Mouse (Mus musculus): ENCODE results near the gene Rag1. TPM values are rescaled to one million over a fixed set of nuclear protein-coding genes. Genes with fewer than 3 reads are reported as not detected.
A peak's percentile ranks its signal among the peaks of the same experiment; 100 is the strongest.

The Rag1 gene
- total and polyA plus RNA-seq, 3 experiments: not detected

GRCm38 (mm10) chr2:101650446-101650845 is 1.1 kb upstream of the Rag1 start:
- H3K4me2 ChIP-seq (ENCODE audit: insufficient read depth, low read depth, poor library complexity, severe bottlenecking): no peak overlapping the region
- H3K79me2 ChIP-seq (replicated peaks; ENCODE audit: control insufficient read depth, extremely low read depth, insufficient read depth, poor library complexity, severe bottlenecking): no peaks in the 10 kb centered on the region
- no peak overlapping the region for H3K9ac ChIP-seq (ENCODE audit: insufficient read depth, low read depth)
- in situ Hi-C loops (cut with MboI; ENCODE audit: low pct_ligation_motif_present, low pct_unique_long_range_greater_than_20kb, low sequenced_read_pairs) (no loop called here), dilution Hi-C loops (cut with MboI; ENCODE audit: extremely low pct_ligation_motif_present, extremely low pct_unique_long_range_greater_than_20kb, low sequenced_read_pairs) (no loop called here)
- H3K4me3 ChIP-seq (replicated peaks in 1 of 3; ENCODE audit: low read depth in 2 of 3, low read length in 2 of 3, poor library complexity in 1 of 3): no peak overlapping the region
- no peaks in the 10 kb centered on the region for H3K4me1 ChIP-seq (ENCODE audit: control insufficient read depth in 1 of 2, insufficient read depth in 2 of 2)
- TF ChIP-seq JUN (IDR thresholded peaks at IDR 0.05; ENCODE audit: insufficient read depth, low read depth, low read length) (no peak), GABPA (IDR thresholded peaks at IDR 0.05; ENCODE audit: insufficient replicate concordance, low read depth, low read length) (no peak), IRF4 (IDR thresholded peaks at IDR 0.05; ENCODE audit: low read depth, low read length) (no peak), MAZ (IDR thresholded peaks at IDR 0.05; ENCODE audit: low read depth, low read length) (no peak), HCFC1 (IDR thresholded peaks at IDR 0.05; ENCODE audit: low read depth, low read length) (no peak), KAT2A (IDR thresholded peaks at IDR 0.05; ENCODE audit: insufficient replicate concordance, low read length) (no peak), NELFE (IDR thresholded peaks at IDR 0.05; ENCODE audit: low read depth, low read length) (no peak)
- H3K27me3 ChIP-seq (replicated peaks): peaks cover 51% of the 10 kb centered on the region
- H3K36me3 ChIP-seq (replicated peaks in 1 of 2; ENCODE audit: control insufficient read depth in 1 of 2, insufficient read depth in 1 of 2, low read length in 1 of 2): no peaks in the 10 kb centered on the region
- H3K27ac ChIP-seq (ENCODE audit: insufficient read depth, low read depth): no peak overlapping the region
- DNase-seq (ENCODE audit: extremely low read depth): no peak
- H3K9me3 ChIP-seq (replicated peaks; ENCODE audit: low read length): no peaks in the 10 kb centered on the region

GRCm38 (mm10) chr2:101648361-101648760 is 940 bp downstream of the Rag1 start:
- Histone ChIP-seq H3K79me2 (replicated peaks; ENCODE audit: control insufficient read depth, extremely low read depth, insufficient read depth, poor library complexity, severe bottlenecking) (no peaks in the 10 kb centered on the region), H3K4me2 (ENCODE audit: insufficient read depth, low read depth, poor library complexity, severe bottlenecking) (no peak overlapping the region), H3K27ac (ENCODE audit: insufficient read depth, low read depth) (no peak overlapping the region), H3K9ac (ENCODE audit: insufficient read depth, low read depth) (no peak overlapping the region), H3K27me3 (replicated peaks) (peaks cover 50% of the 10 kb centered on the region), H3K36me3 (replicated peaks in 1 of 2; ENCODE audit: control insufficient read depth in 1 of 2, insufficient read depth in 1 of 2, low read length in 1 of 2) (no peaks in the 10 kb centered on the region), H3K4me3 (replicated peaks in 1 of 3; ENCODE audit: low read depth in 2 of 3, low read length in 2 of 3, poor library complexity in 1 of 3) (no peak overlapping the region), H3K9me3 (replicated peaks; ENCODE audit: low read length) (no peaks in the 10 kb centered on the region), H3K4me1 (ENCODE audit: control insufficient read depth in 1 of 2, insufficient read depth in 2 of 2) (peaks cover 6 to 8% of the 10 kb centered on the region in 2 experiments)
- in situ Hi-C loops (cut with MboI; ENCODE audit: low pct_ligation_motif_present, low pct_unique_long_range_greater_than_20kb, low sequenced_read_pairs) (no loop called here), dilution Hi-C loops (cut with MboI; ENCODE audit: extremely low pct_ligation_motif_present, extremely low pct_unique_long_range_greater_than_20kb, low sequenced_read_pairs) (no loop called here)
- no peak for DNase-seq (ENCODE audit: extremely low read depth)
- TF ChIP-seq PAX5 (IDR thresholded peaks at IDR 0.05; ENCODE audit: low read length) (no peak), ZMIZ1 (IDR thresholded peaks at IDR 0.05; ENCODE audit: low read depth, low read length) (no peak), MAZ (IDR thresholded peaks at IDR 0.05; ENCODE audit: low read depth, low read length) (no peak), MYC (IDR thresholded peaks at IDR 0.05; ENCODE audit: low read depth, low read length) (no peak), SMC3 (IDR thresholded peaks at IDR 0.05; ENCODE audit: low read depth, low read length) (no peak)

- Histone ChIP-seq H3K27ac (ENCODE audit: insufficient read depth, low read depth) (no peak overlapping the region), H3K79me2 (replicated peaks; ENCODE audit: control insufficient read depth, extremely low read depth, insufficient read depth, poor library complexity, severe bottlenecking) (no peaks in the 10 kb centered on the region), H3K4me2 (ENCODE audit: insufficient read depth, low read depth, poor library complexity, severe bottlenecking) (no peak overlapping the region), H3K9ac (ENCODE audit: insufficient read depth, low read depth) (no peak overlapping the region), H3K4me3 (replicated peaks in 1 of 3; ENCODE audit: low read depth in 2 of 3, low read length in 2 of 3, poor library complexity in 1 of 3) (no peak overlapping the region), H3K27me3 (replicated peaks) (peaks cover 46% of the 10 kb centered on the region), H3K9me3 (replicated peaks; ENCODE audit: low read length) (no peaks in the 10 kb centered on the region), H3K4me1 (ENCODE audit: control insufficient read depth in 1 of 2, insufficient read depth in 2 of 2) (peaks cover 6 to 12% of the 10 kb centered on the region in 2 experiments), H3K36me3 (replicated peaks in 1 of 2; ENCODE audit: control insufficient read depth in 1 of 2, insufficient read depth in 1 of 2, low read length in 1 of 2) (no peaks in the 10 kb centered on the region)
- no peak for DNase-seq (ENCODE audit: extremely low read depth)
- in situ Hi-C loops (cut with MboI; ENCODE audit: low pct_ligation_motif_present, low pct_unique_long_range_greater_than_20kb, low sequenced_read_pairs) (no loop called here), dilution Hi-C loops (cut with MboI; ENCODE audit: extremely low pct_ligation_motif_present, extremely low pct_unique_long_range_greater_than_20kb, low sequenced_read_pairs) (no loop called here)
- TF ChIP-seq ZMIZ1 (IDR thresholded peaks at IDR 0.05; ENCODE audit: low read depth, low read length) (no peak), MYC (IDR thresholded peaks at IDR 0.05; ENCODE audit: low read depth, low read length) (no peak), SIN3A (IDR thresholded peaks at IDR 0.05; ENCODE audit: low read length) (no peak), TBP (conservative IDR thresholded peaks at IDR 0.05; ENCODE audit: low read depth, low read length) (no peak), POLR2AphosphoS2 (IDR thresholded peaks at IDR 0.05; ENCODE audit: low read depth, low read length) (no peak), CTCF (conservative IDR thresholded peaks at IDR 0.05 in 1 of 2, IDR thresholded peaks at IDR 0.05 in 1 of 2; ENCODE audit: low read depth in 2 of 2, low read length in 2 of 2) (peak in 1 of 2 experiments; percentile 18; a peak in 1 of 4 replicates), USF2 (conservative IDR thresholded peaks at IDR 0.05; ENCODE audit: low read depth, low read length) (no peak)
Measured at GRCm38 (mm10) chr2:101645841-101646240, 3.5 kb downstream of the Rag1 start.
